Mouse (Mus musculus) urinary bladder, postnatal 36 days (tissue): ENCODE results near the gene Pex12.
"Not testable (repeated sequence)": the region's sequence is repeated elsewhere in the genome, so short reads cannot be mapped to it uniquely, and the experiment has no call there.

Experiments used
- DNase-seq, 2 experiments: peaks; one replicate each; pipeline ENCODE4 v3.0.0; 2022; ENCODE audit warnings: low spot score in 2 of 2, mixed read lengths in 1 of 2

Pex12 gene

DNA sequence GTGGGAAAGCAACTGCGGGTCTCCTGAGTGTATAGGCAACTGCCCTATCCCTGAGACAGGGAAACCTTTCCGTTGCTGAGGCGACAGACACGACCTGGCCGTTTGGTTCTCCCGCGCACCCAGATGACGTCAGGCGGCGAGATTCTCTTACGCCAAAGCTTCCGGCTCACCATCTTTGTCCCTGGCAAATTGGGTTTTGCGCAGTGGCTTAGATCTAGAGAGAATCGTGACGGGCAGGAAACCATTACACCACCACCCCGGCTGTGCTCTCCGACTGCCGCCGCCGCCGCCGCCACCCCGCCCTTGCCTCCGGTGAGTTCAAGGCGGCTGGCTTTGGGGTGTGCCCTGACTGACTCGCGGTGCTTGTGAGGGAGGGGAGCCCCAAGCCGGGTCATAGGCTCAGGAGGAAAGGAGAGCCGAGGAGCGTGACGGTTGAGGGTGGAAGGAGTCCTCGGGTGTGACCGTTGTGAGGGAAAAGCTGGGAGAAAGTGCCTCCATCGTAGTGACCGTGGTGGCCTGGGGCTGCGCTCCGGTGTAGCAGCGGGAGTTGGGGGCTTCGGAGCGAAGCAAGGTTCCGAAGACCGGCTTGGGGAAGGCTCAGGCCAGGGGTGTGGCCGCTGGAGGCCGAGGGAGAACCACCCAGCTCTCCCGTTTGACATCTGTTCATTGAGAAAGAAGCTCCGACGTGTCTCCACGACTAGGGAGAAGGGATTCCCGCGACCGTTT, at the start of gene Pex12:
Gene Pex12, minus strand, starts transcription at position 61 of the 726 bp plus-strand sequence.
- DNase-seq = peak; percentile 90 to 93

DNA sequence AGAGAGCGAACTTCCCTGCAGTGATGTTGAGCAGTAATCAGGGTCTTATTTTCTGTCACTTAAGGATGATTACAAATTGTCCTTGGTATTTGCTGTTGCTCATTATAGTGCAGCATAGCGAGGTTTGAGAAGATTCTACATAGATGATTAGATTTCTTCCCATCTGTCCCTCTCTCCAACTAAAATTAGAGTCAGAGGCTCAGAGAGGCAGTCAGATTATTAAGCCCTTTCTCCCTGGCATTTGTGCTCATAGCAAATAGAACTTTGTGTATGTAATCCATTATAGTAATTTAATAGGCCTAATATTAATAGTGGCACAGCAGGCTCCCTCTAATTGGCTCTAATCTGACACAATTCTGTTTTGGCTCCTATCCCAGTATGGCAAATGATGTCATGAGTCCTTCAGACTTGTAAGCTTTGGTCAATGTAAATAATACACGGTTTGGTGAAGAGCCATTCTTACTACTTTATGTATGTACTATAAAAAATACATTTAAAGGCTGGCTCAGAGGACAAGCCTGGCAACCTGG, 39.4 kb upstream of the Pex12 start:
- DNase-seq = no peak

DNA sequence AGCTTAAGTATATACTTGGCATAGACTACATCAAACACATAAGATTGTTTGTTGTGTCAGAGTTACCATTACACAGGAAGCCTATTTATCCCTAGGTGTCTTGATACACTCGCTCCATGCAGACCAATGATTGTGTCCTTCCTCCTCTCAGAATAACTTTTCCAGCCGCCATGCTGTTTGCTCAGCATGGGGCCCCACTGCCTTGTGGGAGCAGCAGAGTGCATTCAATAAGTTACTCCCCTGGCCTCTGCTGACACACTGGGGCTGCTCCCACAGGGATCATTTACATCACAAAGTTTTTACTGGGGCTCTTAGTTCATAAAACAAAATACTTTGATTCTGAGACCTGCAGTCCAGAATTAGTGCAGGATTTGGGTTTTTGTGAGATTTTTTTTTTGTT, 37.3 kb upstream of the Pex12 start:
- no peak for DNase-seq

DNA sequence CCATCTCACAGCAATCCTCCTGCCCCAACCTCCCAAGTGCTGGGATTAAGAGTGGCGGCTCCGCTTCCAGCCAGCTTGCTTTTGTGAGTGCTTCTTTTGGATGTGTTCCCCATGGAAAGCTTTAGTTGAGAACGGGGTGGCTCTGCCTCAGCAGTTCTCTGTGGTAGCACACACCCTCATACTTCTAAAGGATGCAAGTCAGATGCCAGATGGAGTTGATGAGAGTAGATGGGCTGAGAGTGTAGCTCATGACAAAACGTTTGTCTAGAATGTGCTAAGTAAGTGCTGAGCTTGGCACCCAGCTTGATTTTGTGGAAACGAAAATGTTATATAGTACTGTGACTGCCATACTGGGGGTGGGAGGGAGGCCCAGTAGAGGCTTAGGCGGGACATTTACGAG, 33.4 kb upstream of the Pex12 start:
- no peak for DNase-seq

DNA sequence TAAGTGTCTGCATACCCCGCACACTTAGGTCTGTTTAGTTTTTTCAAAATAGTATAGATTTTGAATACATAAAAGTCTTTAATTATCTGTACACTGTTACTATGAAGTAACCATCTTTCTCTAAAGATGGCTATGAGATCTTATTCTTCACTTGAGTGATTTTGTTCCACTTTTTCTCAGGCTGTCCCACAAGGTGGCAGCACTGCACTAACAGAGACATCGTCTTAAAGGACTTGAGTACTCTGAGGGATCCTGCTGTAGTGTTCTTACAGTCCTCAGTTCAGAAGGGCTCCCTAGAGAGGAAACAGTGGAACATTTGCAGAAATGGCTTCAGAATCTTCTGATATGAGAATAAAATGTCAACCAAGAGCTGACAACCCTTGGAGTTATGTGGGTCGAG, 25.0 kb upstream of the Pex12 start:
- peak; percentile 11 to 22 for DNase-seq

DNA sequence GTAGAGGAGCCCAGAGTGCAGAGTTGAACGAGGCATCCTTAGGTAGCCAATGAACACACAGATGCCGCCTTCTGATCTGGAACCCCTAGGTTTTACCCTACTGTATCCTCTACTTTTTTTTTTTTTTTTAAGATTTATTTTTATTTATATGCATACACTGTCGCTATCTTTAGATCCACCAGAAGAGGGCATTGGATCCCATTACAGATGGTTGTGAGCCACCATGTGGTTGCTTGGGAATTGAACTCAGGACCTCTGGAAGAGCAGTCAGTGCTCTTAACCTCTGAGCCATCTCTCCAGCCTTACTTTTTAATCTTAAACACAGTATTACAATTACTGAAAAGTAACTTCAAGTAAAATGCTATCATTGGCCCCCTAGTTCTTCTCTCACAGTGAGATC, 24.3 kb upstream of the Pex12 start:
- DNase-seq = not testable (repeated sequence)

DNA sequence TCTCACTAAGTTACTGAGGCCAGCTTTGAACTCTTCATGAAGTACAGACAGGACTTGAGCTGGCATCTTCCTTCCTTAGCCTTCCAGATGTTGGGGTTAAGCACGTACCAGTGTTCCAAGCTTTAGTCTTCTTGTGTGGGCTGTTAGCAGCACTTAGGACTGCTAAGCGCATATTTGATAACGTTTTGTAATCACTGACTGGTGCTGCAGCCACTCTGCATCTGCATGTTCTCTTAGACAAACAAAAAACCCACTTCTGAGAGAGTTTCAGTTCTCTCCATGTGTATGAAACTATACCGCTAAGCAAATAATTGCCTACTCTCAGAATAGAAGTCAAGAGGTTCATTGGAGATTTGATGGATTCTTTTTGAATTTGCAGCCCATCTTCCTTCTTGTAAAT, 16.7 kb upstream of the Pex12 start:
- DNase-seq = no peak

DNA sequence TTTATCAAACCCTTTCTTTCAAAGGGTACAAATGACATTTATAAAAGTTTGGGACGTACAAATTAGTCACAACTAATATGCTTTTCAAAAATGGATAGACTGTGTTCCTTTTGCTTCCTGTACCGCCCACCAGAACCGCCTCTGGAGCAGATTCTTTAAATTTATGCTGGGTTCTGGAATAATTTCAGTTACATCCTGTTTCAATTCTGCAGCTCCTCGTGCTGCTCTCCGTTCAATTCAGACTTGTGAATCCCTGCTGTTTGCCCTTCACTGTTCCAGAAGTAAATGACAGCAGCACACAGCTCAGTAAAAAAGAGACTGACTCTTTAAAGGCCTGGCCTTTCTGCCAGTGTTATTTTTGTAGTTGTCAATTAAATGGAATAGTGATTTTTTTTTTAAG, 10.1 kb upstream of the Pex12 start:
- no peak for DNase-seq

DNA sequence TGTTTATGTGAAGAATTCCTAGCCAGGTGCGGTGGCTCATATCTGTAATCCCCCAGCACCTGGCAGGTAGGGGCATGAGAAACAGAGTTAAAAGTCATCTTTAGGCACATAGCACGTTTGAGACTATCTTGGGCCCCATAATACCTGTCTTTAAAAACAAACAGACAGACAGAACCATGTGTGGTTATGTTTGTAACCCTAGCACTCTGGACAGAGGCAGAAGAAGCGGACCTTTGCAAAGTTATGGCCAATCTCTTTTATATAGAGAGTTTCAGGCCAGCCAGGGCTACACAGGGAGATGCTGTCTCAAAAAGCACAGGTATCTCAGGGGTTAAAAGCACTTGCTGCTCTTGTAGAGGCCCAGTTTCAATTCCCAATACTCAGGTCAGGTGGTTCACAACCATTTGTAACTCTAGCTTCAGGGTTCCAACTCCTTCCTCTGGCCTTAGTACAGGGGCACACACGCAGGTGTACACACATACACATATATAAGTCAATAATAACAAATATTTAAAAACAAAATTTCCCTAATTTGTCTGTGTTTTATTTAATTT, 4.4 kb upstream of the Pex12 start:
- no peak for DNase-seq

DNA sequence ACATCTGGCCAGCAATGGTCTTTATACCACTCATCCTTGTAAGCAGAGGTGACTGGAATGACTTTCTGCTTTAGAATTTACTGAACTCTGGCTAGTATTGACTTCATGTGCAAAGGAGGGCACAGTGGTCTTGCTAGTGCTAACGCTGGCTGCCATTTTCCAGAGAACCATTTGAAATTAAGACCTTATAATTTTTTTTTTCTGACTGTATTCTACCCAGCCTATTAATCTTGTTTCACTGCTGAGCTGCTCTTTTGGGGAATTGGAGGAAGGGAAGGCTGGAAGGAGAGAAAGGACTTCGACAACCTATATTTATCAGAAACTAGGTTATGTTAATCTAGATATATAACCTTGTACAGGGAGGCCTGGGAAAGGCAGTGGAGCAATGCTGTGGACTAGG, 2.1 kb upstream of the Pex12 start:
- no peak for DNase-seq

DNA sequence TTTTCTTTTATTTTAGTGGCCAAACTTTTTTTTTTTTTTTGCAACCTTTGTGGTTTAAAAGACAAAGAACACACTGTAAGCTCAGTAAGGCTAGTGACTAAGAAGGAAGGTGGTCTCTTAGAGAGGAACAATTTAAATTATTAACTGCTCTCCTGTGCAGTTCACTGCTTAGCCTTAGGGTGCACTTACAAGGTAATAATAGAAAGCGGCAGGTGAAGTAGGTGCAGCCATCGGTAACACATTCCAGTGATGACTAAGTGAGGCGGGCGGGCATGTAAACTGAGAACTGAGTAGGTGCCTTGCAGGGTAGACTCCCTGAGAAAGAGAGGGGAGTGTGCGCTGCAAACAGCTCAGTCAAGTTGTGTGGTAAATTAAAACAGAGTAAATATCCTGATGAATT, 1.4 kb upstream of the Pex12 start:
- DNase-seq = no peak

DNA sequence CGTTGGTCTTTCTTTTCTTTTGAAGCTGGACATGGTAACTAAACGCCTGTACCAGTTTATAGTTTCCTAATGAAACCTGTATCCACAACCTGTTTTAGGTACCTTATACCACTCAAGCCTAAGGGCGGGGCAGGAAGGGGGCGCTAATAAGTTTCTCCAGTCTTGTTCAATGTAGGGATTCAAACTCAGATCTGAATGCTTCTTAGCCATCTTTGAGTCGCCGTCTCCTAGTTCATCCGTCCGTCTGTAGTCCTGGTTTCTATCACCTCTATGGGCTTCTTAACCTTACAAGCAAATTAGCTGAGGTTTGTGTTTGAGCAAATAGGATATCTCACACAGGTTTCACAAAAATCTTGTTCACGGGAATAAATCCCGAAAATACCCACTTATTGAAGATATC, 262 bp downstream of the Pex12 start:
- no peak for DNase-seq

DNA sequence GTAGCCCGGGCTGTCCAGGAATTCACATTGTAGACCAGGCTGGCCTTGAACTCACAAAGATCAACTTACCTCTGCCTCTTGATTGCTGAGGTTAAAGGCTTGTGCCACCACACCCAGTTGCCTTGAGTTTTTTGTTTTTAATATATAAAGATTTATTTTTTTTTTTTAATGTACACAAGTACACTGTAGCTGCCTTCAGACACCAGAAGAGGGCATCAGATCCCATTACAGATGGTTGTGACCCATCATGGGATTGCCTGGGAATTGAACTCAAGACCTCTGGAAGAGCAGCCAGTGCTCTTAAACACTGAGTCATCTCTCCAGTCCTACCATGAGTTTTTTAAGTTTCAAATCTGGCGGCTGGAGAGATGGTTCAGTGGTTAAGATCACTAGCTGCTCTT, 955 bp downstream of the Pex12 start:
- DNase-seq = no peak

DNA sequence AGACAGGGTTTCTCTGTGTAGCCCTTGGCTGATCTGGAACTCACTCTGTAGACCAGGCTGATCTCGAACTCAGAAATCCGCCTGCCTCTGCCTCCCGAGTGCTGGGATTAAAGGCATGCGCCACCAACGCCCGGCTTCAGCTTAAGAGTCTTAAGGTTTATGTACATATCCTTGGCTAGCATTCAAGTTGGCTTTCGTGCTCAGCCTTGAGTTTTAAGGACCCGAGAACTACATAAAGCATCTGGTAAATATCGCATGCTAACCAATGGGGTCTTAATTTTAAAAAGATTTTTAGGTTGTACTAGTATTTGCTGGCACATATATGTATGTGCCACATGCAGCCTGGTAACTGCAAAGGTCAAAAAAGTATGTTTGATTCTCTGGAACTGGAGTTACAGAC, 2.7 kb downstream of the Pex12 start:
- no peak for DNase-seq

DNA sequence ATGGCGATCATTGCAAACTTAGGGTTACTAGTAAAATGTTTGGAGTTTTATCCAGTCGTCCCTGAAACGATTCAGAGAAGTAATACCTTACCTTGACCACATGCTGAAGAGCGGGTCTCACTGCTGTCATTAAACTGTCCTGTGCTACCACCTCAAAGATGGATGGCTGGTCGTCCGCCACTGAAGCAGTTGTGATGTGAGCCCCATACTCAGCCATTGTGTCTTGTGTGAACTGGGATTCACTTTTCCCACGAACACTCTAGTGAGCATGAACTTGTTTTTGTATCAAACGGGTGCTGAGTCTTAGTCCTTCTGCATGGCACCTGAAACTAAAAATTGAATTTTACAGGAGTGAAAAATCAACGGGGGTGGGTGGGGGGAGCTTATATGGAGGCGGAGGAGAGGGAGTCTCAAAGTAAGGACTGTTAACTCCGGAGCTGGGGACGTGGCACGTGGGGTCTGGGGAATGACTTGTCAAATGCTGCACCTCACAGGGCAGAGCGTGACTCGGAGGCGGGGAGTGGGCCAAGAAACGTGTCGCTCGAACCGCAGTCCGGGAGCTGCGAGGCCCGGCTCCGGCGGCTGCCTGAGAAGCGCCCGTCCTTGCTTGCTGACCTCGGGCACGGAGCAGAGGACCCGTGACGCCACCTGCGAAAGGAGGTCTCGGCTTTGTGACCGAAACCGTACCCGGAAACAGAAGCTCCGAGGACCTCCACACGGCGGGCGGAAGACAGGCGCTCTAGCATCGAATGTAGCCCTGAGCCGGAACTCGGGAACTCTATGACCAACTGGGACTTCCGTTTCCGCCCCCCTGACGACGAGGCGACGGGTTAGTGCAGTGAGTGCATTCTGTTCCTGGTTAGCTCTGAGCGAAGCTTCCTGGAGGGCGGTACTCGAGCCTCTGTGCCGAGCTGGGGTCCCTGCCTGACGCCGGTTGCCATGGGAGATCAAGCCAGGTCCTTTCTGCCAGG, 3.9 kb downstream of the Pex12 start, which contains the start of gene Ap2b1:
Gene Ap2b1, plus strand, starts transcription at position 800 of the 971 bp plus-strand sequence.
- DNase-seq = peak; percentile 86 to 93

DNA sequence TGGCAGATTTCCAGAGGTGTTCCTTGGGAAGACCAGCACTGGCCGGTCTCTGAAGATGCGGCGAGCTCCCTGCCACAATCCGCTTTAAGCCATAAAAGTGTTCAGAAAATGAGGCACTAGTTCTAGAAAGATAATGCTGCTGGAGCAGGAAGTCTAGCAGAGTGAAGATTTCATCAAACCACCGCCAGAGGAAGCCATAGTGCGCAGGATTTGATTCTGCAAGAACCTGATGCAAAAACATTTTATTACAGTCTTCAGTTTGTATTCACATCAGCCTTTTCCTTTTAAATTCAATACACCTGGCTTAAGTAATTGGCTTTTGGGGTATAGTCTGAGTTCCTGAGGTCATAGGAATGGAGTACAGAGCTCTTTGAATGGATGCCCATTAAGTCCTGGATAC, 4.6 kb downstream of the Pex12 start:
- DNase-seq = no peak

DNA sequence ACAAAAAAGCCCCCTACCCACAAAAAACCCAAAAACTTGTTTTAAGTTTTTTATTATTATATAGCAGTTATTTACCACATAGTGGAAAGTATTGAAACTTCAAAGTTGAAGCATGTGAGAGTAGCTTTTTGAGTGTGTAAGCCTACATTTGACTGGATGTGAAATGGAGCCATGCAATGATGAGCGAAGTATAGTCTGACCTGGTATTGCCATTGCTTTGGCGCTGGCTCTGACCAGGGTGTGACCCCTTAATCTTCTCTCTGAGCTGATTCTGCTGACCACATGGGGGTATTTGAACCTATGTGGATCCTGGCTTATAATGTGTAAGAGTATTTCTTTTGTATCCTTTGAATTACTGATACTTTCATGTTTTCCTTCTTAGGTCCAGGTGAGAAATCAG, 8.3 kb downstream of the Pex12 start:
- DNase-seq = no peak

DNA sequence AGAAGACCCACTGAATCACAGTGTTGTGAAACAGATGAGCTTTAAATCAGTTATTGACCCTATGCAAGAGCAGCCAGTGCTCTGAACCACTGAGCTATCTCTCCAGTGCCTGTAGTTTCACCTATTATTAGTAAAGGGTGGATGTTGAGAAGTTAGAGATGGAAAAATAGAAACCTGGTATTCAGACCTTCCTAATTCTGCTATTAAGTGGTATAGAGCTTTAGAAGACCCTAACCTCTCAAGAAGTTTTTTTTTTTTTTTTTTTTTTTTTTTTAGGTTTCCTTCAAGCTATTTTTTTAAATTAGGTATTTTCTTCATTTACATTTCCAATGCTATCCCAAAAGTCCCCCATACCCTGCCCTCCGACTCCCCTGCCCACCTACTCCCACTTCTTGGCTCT, 9.2 kb downstream of the Pex12 start:
- DNase-seq = no peak

DNA sequence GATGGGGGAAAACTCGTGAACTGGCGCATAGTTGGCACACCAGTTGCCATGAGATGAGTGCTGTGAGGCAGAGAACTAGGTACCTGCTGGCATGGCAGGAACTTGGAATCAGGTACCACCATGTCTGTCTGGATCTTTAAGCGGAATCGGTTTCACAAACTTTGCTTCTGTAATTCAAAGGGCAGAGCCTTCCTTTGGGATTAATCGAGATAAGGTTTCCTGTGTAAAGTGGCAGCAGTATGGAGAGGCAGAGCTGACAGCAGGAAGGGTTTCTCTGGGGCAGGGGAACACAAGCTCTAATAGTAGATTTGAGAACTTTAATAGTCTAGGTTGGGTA, 10.2 kb downstream of the Pex12 start:
- no peak for DNase-seq

DNA sequence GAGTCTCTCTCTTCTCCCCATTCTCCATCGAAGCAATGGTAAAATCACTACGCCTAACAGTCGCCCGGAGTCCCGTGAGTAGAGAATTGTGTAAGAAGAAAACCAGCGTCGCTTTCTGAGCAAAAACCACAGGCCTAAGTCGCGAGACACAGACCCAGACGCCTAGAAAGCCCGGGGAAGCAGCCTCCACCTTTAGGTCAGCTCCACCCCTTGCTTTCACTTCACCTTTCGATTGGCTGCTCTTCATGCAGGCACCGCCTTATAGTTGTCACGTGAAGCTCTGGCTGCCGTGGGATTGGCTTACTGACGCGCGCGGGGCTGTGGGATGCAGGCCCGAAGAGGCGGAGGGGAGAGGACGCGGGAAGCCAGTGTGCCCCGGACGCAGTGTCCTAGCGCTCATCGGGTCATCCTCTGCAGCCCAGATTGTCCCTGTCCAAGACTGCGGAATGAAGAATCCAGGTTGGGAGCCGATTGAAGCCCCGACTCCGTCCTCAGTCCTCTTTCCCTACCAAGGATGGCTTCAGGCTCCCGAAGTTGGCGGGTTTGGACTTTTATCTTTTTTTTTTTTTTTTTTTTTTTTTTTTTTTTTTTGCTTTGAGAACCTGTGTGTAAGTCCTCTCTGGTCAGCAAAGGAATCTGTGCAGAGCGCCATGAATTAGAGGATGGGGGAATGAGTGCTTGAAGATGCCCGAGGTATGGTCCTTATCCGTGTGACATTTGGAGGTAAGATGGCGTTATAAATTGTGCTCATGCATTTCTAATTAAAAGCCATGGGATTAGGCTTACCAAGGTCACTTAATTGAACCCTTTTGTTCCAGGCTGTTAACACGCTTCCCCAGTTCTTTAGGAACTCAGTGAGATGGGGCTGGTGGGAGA, 10.8 kb downstream of the Pex12 start:
- peak; percentile 90 to 94 for DNase-seq

DNA sequence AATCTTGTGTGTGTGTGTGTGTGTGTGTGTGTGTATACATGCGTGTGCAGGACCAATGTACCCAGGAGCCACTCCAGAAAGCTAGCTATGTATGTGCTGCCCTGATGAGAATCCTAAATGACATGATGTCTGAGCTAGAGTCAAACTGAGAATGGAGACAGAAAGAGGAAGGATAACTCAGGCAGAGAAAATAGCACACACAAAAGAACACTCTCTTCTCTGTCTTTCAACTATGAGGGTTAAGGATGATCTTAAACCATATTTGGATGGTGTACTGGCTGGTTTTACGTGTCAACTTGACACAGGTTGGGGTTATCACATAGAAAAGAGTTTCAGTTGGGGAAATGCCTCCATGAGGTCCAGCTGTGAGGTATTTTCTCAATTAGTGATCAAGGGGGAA, 12.8 kb downstream of the Pex12 start:
- no peak for DNase-seq

DNA sequence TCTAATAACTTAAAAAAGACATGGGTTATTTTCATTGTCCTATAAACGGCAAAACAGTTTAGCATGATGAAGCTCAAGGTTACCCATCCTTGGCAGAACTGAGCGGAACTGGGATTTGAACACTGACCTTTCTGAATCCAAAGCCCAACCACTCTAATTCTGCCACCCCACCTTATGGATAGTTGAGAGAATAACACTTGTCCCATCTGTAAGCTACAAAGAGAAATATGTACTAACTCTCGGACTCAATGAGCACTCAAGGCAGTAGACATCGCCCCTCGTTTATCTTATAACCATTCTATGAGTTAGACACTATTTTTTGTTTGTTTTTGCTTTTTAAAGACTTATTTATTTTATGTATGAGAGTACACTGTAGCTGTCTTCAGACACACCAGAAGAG, 13.3 kb downstream of the Pex12 start:
- no peak for DNase-seq
